Mouse (Mus musculus): ENCODE results near the gene Dhrs4.
A peak's percentile ranks its signal among the peaks of the same experiment; 100 is the strongest.

The Dhrs4 gene

DNA sequence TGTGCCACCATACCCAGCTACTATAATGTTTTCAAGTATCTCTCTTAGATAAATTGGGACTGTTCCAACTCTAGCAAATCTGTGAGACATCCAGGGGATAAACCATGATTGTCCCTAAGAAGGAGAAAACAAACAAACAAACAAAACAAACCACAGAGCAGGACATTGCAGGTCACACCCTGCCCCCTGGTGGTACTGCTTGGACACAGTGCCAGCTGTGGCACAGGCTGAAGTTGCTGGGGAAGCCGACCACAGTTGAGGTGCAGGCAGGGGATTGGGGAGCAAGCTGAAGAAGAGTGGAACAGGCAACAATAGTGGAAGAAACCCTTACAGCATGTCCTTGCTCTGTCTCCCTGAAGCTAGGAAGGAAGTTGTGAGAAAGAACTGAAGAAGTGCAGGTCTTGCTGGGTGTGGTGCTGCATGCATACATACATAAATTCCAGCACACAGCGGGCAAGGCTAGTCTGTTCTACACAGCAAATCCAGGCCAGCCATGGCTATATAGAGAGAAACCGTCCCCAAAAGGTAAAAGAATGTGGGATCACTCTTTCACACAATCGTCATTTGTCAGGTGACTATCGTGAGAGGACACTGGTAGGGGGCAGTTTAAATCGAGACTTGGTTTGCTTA is 57.7 kb downstream of the Dhrs4 start:
- peak; percentile 52 for DNase-seq (ENCODE audit: low read depth)
